Mouse (Mus musculus) lung, embryonic 14.5 days (tissue): ENCODE measurements around the gene Rspo1. TPM values are rescaled to one million over a fixed set of nuclear protein-coding genes. Genes with fewer than 3 reads are reported as not detected.
A peak's percentile ranks its signal among the peaks of the same experiment; 100 is the strongest.

Source experiments
- ATAC-seq: fragments of 200-750 bp; cut with Nextera tagmentation; 2 replicates; pipeline ENCODE4 v1.8.0; 2017; ENCODE audit warnings: mild to moderate bottlenecking, moderate TSS enrichment, moderate library complexity; ENCODE audit not compliant: insufficient read depth
- DNase-seq: peaks from one replicate; pipeline ENCODE4 v3.0.0-alpha.2; 2015
- H3K27ac ChIP-seq: fragments of 300-500 bp; sonication (generic); 2 replicates; pipeline ENCODE4 v1.5.1; 2014; ENCODE audit warnings: low read depth, mild to moderate bottlenecking, moderate library complexity
- H3K27me3 ChIP-seq: fragments of 300-500 bp; sonication (generic); 2 replicates; pipeline ENCODE4 v1.6.1; 2014; ENCODE audit warnings: low read length, control low read depth; ENCODE audit not compliant: insufficient read depth
- H3K36me3 ChIP-seq: fragments of 300-500 bp; sonication (generic); 2 replicates; pipeline ENCODE4 v1.6.1; 2014; ENCODE audit warnings: control low read depth; ENCODE audit not compliant: insufficient read depth
- H3K4me1 ChIP-seq: fragments of 300-500 bp; sonication (generic); 2 replicates; pipeline ENCODE4 v1.6.1; 2014; ENCODE audit warnings: antibody characterized with exemption, control low read depth; ENCODE audit not compliant: insufficient read depth
- H3K4me2 ChIP-seq: fragments of 300-500 bp; sonication (generic); 2 replicates; pipeline ENCODE4 v1.6.1; 2014; ENCODE audit warnings: mild to moderate bottlenecking
- H3K4me3 ChIP-seq: fragments of 300-500 bp; sonication (generic); 2 replicates; pipeline ENCODE4 v1.5.1; 2014; ENCODE audit warnings: low read depth, low read length
- H3K9ac ChIP-seq: fragments of 300-500 bp; sonication (generic); 2 replicates; pipeline ENCODE4 v1.6.1; 2014
- H3K9me3 ChIP-seq: fragments of 300-500 bp; sonication (generic); 2 replicates; pipeline ENCODE4 v1.6.1; 2016; ENCODE audit warnings: low read depth, low read length, control low read depth
- CTCF ChIP-seq: IDR thresholded peaks from 2 replicates; pipeline ENCODE4 v1.5.1; 2016; ENCODE audit warnings: antibody characterized with exemption, low read depth
- WGBS: fragments of 180-500 bp; shearing (Covaris S2); extraction: QIAGEN DNeasy Blood & Tissue Kit; methylation state at CpG from one replicate; pipeline ENCODE4 v1.1.7; 2014; 5-methylcytosine and 5-hydroxymethylcytosine counted together
- polyA plus RNA-seq: library from polyadenylated mRNA; unstranded; fragments of >200 nt; fragmentation: Nextera tagmentation; extraction: Ambion mirVana; gene quantifications from 2 replicates; pipeline ENCODE4 v1.2.1, GENCODE M21; 2014

The Rspo1 gene
- polyA plus RNA-seq, 1 experiment from 2014 or later, result 16.0 TPM

GRCm38 (mm10) chr4:124973296-124973695, 12.9 kb upstream of the Rspo1 start:
- WGBS, result 69% methylated on average over 2 of the region's 2 CpGs
- Histone ChIP-seq H3K36me3 (no peaks in the 10 kb centered on the region), H3K4me3 (no peak overlapping the region), H3K4me1 (no peaks in the 10 kb centered on the region), H3K9me3 (no peaks in the 10 kb centered on the region), H3K9ac (no peak overlapping the region), H3K27ac (no peak overlapping the region), H3K4me2 (no peak overlapping the region), H3K27me3 (no peaks in the 10 kb centered on the region)
- no peak for TF ChIP-seq CTCF
- DNase-seq, result peak; percentile 37
- ATAC-seq, result no peak

- Histone ChIP-seq H3K4me3 (no peak overlapping the region), H3K9ac (no peak overlapping the region), H3K4me2 (no peak overlapping the region), H3K27me3 (peaks cover 3% of the 10 kb centered on the region; the same call in 1 of the 2 replicates), H3K4me1 (no peaks in the 10 kb centered on the region), H3K9me3 (no peaks in the 10 kb centered on the region), H3K27ac (no peak overlapping the region), H3K36me3 (no peaks in the 10 kb centered on the region)
- TF ChIP-seq CTCF, result no peak
- ATAC-seq (no peak), DNase-seq (peak; percentile 51)
- WGBS, result 20% methylated on average over 5 of the region's 5 CpGs
Observed at GRCm38 (mm10) chr4:124978201-124978600, 8.0 kb upstream of the Rspo1 start.

- peaks cover 53% of the 10 kb centered on the region for H3K27me3 ChIP-seq
- peak; percentile 43; the same call in 1 of the 2 replicates for TF ChIP-seq CTCF
- ATAC-seq (no peak), DNase-seq (peak; percentile 17)
- no peak overlapping the region for H3K27ac ChIP-seq
- no peak overlapping the region for H3K9ac ChIP-seq
- H3K9me3 ChIP-seq, result no peaks in the 10 kb centered on the region
- H3K4me2 ChIP-seq, result no peak overlapping the region
- 15% methylated on average over 9 of the region's 9 CpGs for WGBS
- H3K4me3 ChIP-seq, result no peak overlapping the region
- no peaks in the 10 kb centered on the region for H3K36me3 ChIP-seq
- H3K4me1 ChIP-seq, result peaks cover 21% of the 10 kb centered on the region; the same call in 1 of the 2 replicates
Observed at GRCm38 (mm10) chr4:124983893-124984526, 2.2 kb upstream of the Rspo1 start.

DNA sequence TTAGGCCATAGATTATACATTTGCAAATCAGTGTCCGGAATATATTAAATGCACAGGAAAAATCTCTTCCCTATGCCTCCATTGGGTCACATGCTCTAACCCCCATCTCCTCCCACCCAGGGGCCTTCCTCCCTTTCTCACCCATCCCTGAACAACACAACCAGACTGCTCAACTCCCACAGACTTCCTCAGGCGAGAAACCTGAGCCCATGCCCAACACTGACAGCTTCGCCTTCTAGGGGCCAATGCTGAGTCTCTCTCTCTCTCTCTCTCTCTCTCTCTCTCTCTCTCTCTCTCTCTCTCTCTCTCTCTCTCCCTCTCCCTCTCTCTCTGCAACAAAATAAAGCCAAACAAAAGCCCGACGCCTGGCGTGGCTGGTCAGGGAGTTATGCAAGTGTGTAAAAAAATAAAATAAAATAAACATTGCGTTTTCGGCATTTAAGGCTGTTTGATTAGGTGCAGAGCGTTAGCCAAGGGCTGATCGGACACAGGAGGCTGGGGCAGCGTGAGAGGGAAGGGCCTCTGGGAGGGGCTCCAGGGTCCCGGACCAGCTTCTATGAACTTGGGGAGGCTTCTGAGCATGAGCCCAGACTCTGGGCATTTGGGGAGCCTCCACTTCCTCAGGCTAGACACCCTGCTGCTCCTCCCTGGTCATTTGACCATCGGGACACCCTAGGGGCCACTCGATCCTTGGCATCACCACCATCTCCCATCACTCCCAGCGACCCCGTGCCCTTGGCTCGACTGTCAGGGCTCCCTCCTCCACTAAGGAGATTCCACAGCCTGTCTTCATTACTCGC, 1.2 kb upstream of the Rspo1 start:
- WGBS, result 7% methylated on average over 18 of the region's 18 CpGs
- Histone ChIP-seq H3K36me3 (no peaks in the 10 kb centered on the region), H3K27me3 (peaks cover 53% of the 10 kb centered on the region), H3K27ac (no peak overlapping the region), H3K9me3 (no peaks in the 10 kb centered on the region), H3K4me2 (peak overlapping the region; percentile 70), H3K4me1 (peaks cover 31% of the 10 kb centered on the region; the same call in 1 of the 2 replicates), H3K9ac (no peak overlapping the region), H3K4me3 (peak overlapping the region; percentile 52; the same call in 1 of the 2 replicates)
- DNase-seq (peak; percentile 58), ATAC-seq (no peak)
- TF ChIP-seq CTCF, result no peak

- Histone ChIP-seq H3K9me3 (no peaks in the 10 kb centered on the region), H3K27ac (no peak overlapping the region), H3K4me1 (peaks cover 33% of the 10 kb centered on the region; the same call in 1 of the 2 replicates), H3K36me3 (no peaks in the 10 kb centered on the region), H3K4me3 (peak overlapping the region; percentile 52), H3K4me2 (peak overlapping the region; percentile 70), H3K9ac (peak overlapping the region; percentile 50), H3K27me3 (peaks cover 60% of the 10 kb centered on the region)
- peak; percentile 19 for DNase-seq
- no peak; the same call in 1 of the 2 replicates for ATAC-seq
- TF ChIP-seq CTCF, result no peak
- WGBS, result 3% methylated on average over 46 of the region's 51 CpGs
Observed at GRCm38 (mm10) chr4:124986739-124987710, 795 bp downstream of the Rspo1 start.

- Histone ChIP-seq H3K36me3 (no peaks in the 10 kb centered on the region), H3K9ac (no peak overlapping the region), H3K27ac (no peak overlapping the region), H3K27me3 (peaks cover 60% of the 10 kb centered on the region), H3K4me3 (peak overlapping the region; percentile 52), H3K4me2 (peak overlapping the region; percentile 70), H3K4me1 (peaks cover 33% of the 10 kb centered on the region; the same call in 1 of the 2 replicates), H3K9me3 (no peaks in the 10 kb centered on the region)
- peak; percentile 8 for DNase-seq
- WGBS, result 13% methylated on average over 10 of the region's 10 CpGs
- TF ChIP-seq CTCF, result no peak
- no peak for ATAC-seq
Observed at GRCm38 (mm10) chr4:124987711-124988097, 1.5 kb downstream of the Rspo1 start.
